Mouse (Mus musculus) testis, adult 2 months (tissue): ENCODE measurements around the gene Mup16.
"Not testable (repeated sequence)": the region's sequence is repeated elsewhere in the genome, so short reads cannot be mapped to it uniquely, and the experiment has no call there.

Experiments used
- CTCF ChIP-seq: fragments of 200-500 bp; IDR thresholded peaks from 2 replicates; pipeline ENCODE4 v1.5.1; 2012; ENCODE audit warnings: low read depth, mild to moderate bottlenecking, inconsistent platforms, low read length, moderate library complexity; ENCODE audit not compliant: control insufficient read depth, insufficient read depth, insufficient replicate concordance
- POLR2A ChIP-seq: fragments of 200-500 bp; IDR thresholded peaks from 2 replicates; pipeline ENCODE4 v1.6.1; 2012; ENCODE audit warnings: low read depth, mild to moderate bottlenecking, inconsistent platforms, low read length, moderate library complexity; ENCODE audit not compliant: control insufficient read depth

GRCm38 (mm10) chr4:61519431-61519830 lies at the start of gene Mup16:
- TF ChIP-seq POLR2A, CTCF: not testable (repeated sequence)
